Mouse (Mus musculus) megakaryocyte, adult 5-6 weeks (primary cell): ENCODE results near the gene Clec11a. TPM values are rescaled to one million over a fixed set of nuclear protein-coding genes. Genes with fewer than 3 reads are reported as not detected.
A peak's percentile ranks its signal among the peaks of the same experiment; 100 is the strongest.

ENCODE experiments used
- ATAC-seq: 2 replicates; pipeline ENCODE4 v1.8.0; 2016; ENCODE audit warnings: mild to moderate bottlenecking, inconsistent platforms; ENCODE audit not compliant: poor library complexity, severe bottlenecking
- total RNA-seq, 2 experiments: library from RNA; stranded (forward) in 1 of 2; stranded (reverse) in 1 of 2; fragments of 153-499, 151-499 nt in 1 of 2; fragments of 221-1000, 200-1000 nt in 1 of 2; gene quantifications; 2 replicates each; pipeline versions ENCODE4 v1.2.3 to v1.2.4; 2015 to 2017

The Clec11a gene
- total RNA-seq, 2 experiments from 2014 or later = 0.77 to 1.9 TPM

GRCm38 (mm10) chr7:44280959-44281358 is 25.7 kb downstream of the Clec11a start:
- ATAC-seq = peak; percentile 95

- ATAC-seq = no peak
Observed at GRCm38 (mm10) chr7:44277250-44277622, 29.5 kb downstream of the Clec11a start.

GRCm38 (mm10) chr7:44276461-44277249 is 30.0 kb downstream of the Clec11a start:
- ATAC-seq = no peak

GRCm38 (mm10) chr7:44275546-44275945 is 31.2 kb downstream of the Clec11a start:
- no peak for ATAC-seq

GRCm38 (mm10) chr7:44274096-44274495 is 32.6 kb downstream of the Clec11a start:
- no peak for ATAC-seq

GRCm38 (mm10) chr7:44273446-44273845 is 33.3 kb downstream of the Clec11a start:
- ATAC-seq = no peak

- no peak for ATAC-seq
Observed at GRCm38 (mm10) chr7:44272546-44272945, 34.2 kb downstream of the Clec11a start.

GRCm38 (mm10) chr7:44271309-44271708 is 35.4 kb downstream of the Clec11a start:
- ATAC-seq = 0 out of 2 replicates have a peak, but pooled peaks have one; percentile 49

GRCm38 (mm10) chr7:44269397-44269796 is 37.3 kb downstream of the Clec11a start:
- ATAC-seq = no peak

GRCm38 (mm10) chr7:44268117-44268516 is 38.6 kb downstream of the Clec11a start:
- no peak for ATAC-seq

- peak; percentile 99 for ATAC-seq
Observed at GRCm38 (mm10) chr7:44262791-44263643, 43.7 kb downstream of the Clec11a start.

- no peak for ATAC-seq
Observed at GRCm38 (mm10) chr7:44261147-44261546, 45.6 kb downstream of the Clec11a start, which contains the start of gene Gm15517. Gene Gm15517, plus strand, starts transcription at chr7:44261447.

GRCm38 (mm10) chr7:44260410-44260809 is 46.3 kb downstream of the Clec11a start:
- no peak for ATAC-seq

GRCm38 (mm10) chr7:44257278-44257677 is 49.4 kb downstream of the Clec11a start, which contains the start of gene Acp4:
Gene Acp4, minus strand, starts transcription at chr7:44257378.
- no peak for ATAC-seq

- no peak for ATAC-seq
Observed at GRCm38 (mm10) chr7:44254930-44255329, 51.8 kb downstream of the Clec11a start.

- ATAC-seq = no peak
Observed at GRCm38 (mm10) chr7:44253023-44253616, 53.6 kb downstream of the Clec11a start.

Other genes with a start within 250 kb of the Clec11a start
- gene Klk1b21, start 204.6 kb downstream of the Clec11a start, total RNA-seq (2015) = not detected in 2 replicates
- not detected in 2 replicates for gene Klk1b21, start 204.6 kb downstream of the Clec11a start, total RNA-seq (2017)
- not detected in 2 replicates for gene Klk1b22, start 194.2 kb downstream of the Clec11a start, total RNA-seq (2015)
- not detected in 2 replicates for gene Klk1b22, start 194.2 kb downstream of the Clec11a start, total RNA-seq (2017)
- gene Klk1b16, start 170.1 kb downstream of the Clec11a start, total RNA-seq (2015) = not detected in 2 replicates
- not detected in 2 replicates for gene Klk1b16, start 170.1 kb downstream of the Clec11a start, total RNA-seq (2017)
- gene Klk1b24, start 118.7 kb downstream of the Clec11a start, total RNA-seq (2015) = not detected in 2 replicates
- not detected in 2 replicates for gene Klk1b24, start 118.7 kb downstream of the Clec11a start, total RNA-seq (2017)
- not detected in 2 replicates for gene Klk1b3, start 108.7 kb downstream of the Clec11a start, total RNA-seq (2015)
- not detected in 2 replicates for gene Klk1b3, start 108.7 kb downstream of the Clec11a start, total RNA-seq (2017)
- not detected in 2 replicates for gene Klk1b4, start 99.5 kb downstream of the Clec11a start, total RNA-seq (2015)
- gene Klk1b4, start 99.5 kb downstream of the Clec11a start, total RNA-seq (2017) = not detected in 2 replicates
- gene Klk1b5, start 91.0 kb downstream of the Clec11a start, total RNA-seq (2015) = not detected in 2 replicates
- gene Klk1b5, start 91.0 kb downstream of the Clec11a start, total RNA-seq (2017) = not detected in 2 replicates
- gene Klk1, start 81.5 kb downstream of the Clec11a start, total RNA-seq (2015) = not detected in 2 replicates
- gene Klk1, start 81.5 kb downstream of the Clec11a start, total RNA-seq (2017) = not detected in 2 replicates
- not detected in 2 replicates for gene Gm36864, start 70.7 kb downstream of the Clec11a start, total RNA-seq (2015)
- gene Gm36864, start 70.7 kb downstream of the Clec11a start, total RNA-seq (2017) = not detected in 2 replicates
- gene 1700028J19Rik, start 60.2 kb downstream of the Clec11a start, total RNA-seq (2015) = 3.0 and 3.1 TPM in 2 replicates
- 0.62 and 0.94 TPM in 2 replicates for gene 1700028J19Rik, start 60.2 kb downstream of the Clec11a start, total RNA-seq (2017)
- gene 2410002F23Rik, start 60.2 kb downstream of the Clec11a start, total RNA-seq (2015) = 19.9 and 20.8 TPM in 2 replicates
- 17.2 and 23.0 TPM in 2 replicates for gene 2410002F23Rik, start 60.2 kb downstream of the Clec11a start, total RNA-seq (2017)
- gene Acp4, start 49.5 kb downstream of the Clec11a start, total RNA-seq (2015) = not detected in 2 replicates
- not detected in 2 replicates for gene Acp4, start 49.5 kb downstream of the Clec11a start, total RNA-seq (2017)
- not detected in 2 replicates for gene Gm15517, start 45.5 kb downstream of the Clec11a start, total RNA-seq (2015)
- gene Gm15517, start 45.5 kb downstream of the Clec11a start, total RNA-seq (2017) = not detected in 2 replicates
- gene Shank1, start 3.4 kb upstream of the Clec11a start, total RNA-seq (2015) = 0.02 and 0.07 TPM in 2 replicates
- not detected in 2 replicates for gene Shank1, start 3.4 kb upstream of the Clec11a start, total RNA-seq (2017)
- gene Syt3, start 77.2 kb upstream of the Clec11a start, total RNA-seq (2015) = 0.29 TPM in 1 of 2 replicates, not detected in the other
- 0.22 TPM in 1 of 2 replicates, not detected in the other for gene Syt3, start 77.2 kb upstream of the Clec11a start, total RNA-seq (2017)
- 0.42 TPM in 1 of 2 replicates, not detected in the other for gene 1700008O03Rik, start 78.9 kb upstream of the Clec11a start, total RNA-seq (2015)
- not detected in 2 replicates for gene 1700008O03Rik, start 78.9 kb upstream of the Clec11a start, total RNA-seq (2017)
- not detected in 2 replicates for gene Lrrc4b, start 122.1 kb upstream of the Clec11a start, total RNA-seq (2015)
- gene Lrrc4b, start 122.1 kb upstream of the Clec11a start, total RNA-seq (2017) = not detected in 2 replicates
- gene Aspdh, start 158.5 kb upstream of the Clec11a start, total RNA-seq (2015) = not detected in 2 replicates
- not detected in 2 replicates for gene Aspdh, start 158.5 kb upstream of the Clec11a start, total RNA-seq (2017)
- gene Josd2, start 161.1 kb upstream of the Clec11a start, total RNA-seq (2015) = 18.2 and 20.3 TPM in 2 replicates
- gene Josd2, start 161.1 kb upstream of the Clec11a start, total RNA-seq (2017) = 12.5 and 14.0 TPM in 2 replicates
- gene Emc10, start 189.6 kb upstream of the Clec11a start, total RNA-seq (2015) = 42.4 and 47.4 TPM in 2 replicates
- 23.1 and 27.4 TPM in 2 replicates for gene Emc10, start 189.6 kb upstream of the Clec11a start, total RNA-seq (2017)
- gene Fam71e1, start 189.7 kb upstream of the Clec11a start, total RNA-seq (2015) = 1.7 and 2.0 TPM in 2 replicates
- 0.12 TPM in 1 of 2 replicates, not detected in the other for gene Fam71e1, start 189.7 kb upstream of the Clec11a start, total RNA-seq (2017)
- gene Mybpc2, start 217.8 kb upstream of the Clec11a start, total RNA-seq (2015) = not detected in 2 replicates
- gene Mybpc2, start 217.8 kb upstream of the Clec11a start, total RNA-seq (2017) = not detected in 2 replicates
- 3.2 and 3.8 TPM in 2 replicates for gene Spib, start 225.2 kb upstream of the Clec11a start, total RNA-seq (2015)
- gene Spib, start 225.2 kb upstream of the Clec11a start, total RNA-seq (2017) = 4.1 and 6.4 TPM in 2 replicates
- gene Pold1, start 241.9 kb upstream of the Clec11a start, total RNA-seq (2015) = 36.1 and 44.3 TPM in 2 replicates
- gene Pold1, start 241.9 kb upstream of the Clec11a start, total RNA-seq (2017) = 39.4 and 48.4 TPM in 2 replicates
- 47.4 and 51.5 TPM in 2 replicates for gene Nr1h2, start 247.0 kb upstream of the Clec11a start, total RNA-seq (2015)
- gene Nr1h2, start 247.0 kb upstream of the Clec11a start, total RNA-seq (2017) = 50.7 and 70.7 TPM in 2 replicates